Mouse (Mus musculus) heart, adult 2 months (tissue): Measurements from ENCODE around the gene Nlk. TPM values are rescaled to one million over a fixed set of nuclear protein-coding genes. Genes with fewer than 3 reads are reported as not detected.

Experiments
- DNase-seq, 2 experiments: peaks; one replicate each; pipeline ENCODE4 v3.0.0; 2021
- H3K27ac ChIP-seq: fragments of 200-600 bp; 2 replicates; pipeline ENCODE4 v1.8.1; 2022
- H3K27me3 ChIP-seq: fragments of 200-500 bp; 2 replicates; pipeline ENCODE4 v1.6.1; 2012; ENCODE audit warnings: mild to moderate bottlenecking, low read length, inconsistent platforms, mixed read lengths; ENCODE audit not compliant: control insufficient read depth, insufficient read depth
- H3K36me3 ChIP-seq: fragments of 200-500 bp; 2 replicates; pipeline ENCODE4 v1.6.1; 2012; ENCODE audit warnings: low read length, inconsistent platforms; ENCODE audit not compliant: control insufficient read depth, insufficient read depth
- H3K4me1 ChIP-seq: fragments of 200-500 bp; 2 replicates; pipeline ENCODE4 v1.6.1; 2011; ENCODE audit warnings: low read length; ENCODE audit not compliant: control insufficient read depth, insufficient read depth
- H3K4me3 ChIP-seq: fragments of 200-600 bp; 2 replicates; pipeline ENCODE4 v1.8.1; 2022
- H3K79me2 ChIP-seq: fragments of 200-500 bp; replicated peaks from 2 replicates; pipeline ENCODE4 v1.6.1; 2012; ENCODE audit warnings: mild to moderate bottlenecking, inconsistent platforms, low read length, moderate library complexity, mixed read lengths; ENCODE audit not compliant: control insufficient read depth, insufficient read depth
- H3K9ac ChIP-seq: fragments of 200-500 bp; 2 replicates; pipeline ENCODE4 v1.6.1; 2012; ENCODE audit warnings: low read depth, mild to moderate bottlenecking, control low read depth, inconsistent platforms, low read length, mixed read lengths
- CTCF ChIP-seq: fragments of 200-600 bp; IDR thresholded peaks from 2 replicates; pipeline ENCODE4 v1.8.1; 2022; ENCODE audit warnings: antibody characterized with exemption, mild to moderate bottlenecking, moderate library complexity
- EP300 ChIP-seq: fragments of 200-500 bp; IDR thresholded peaks from 2 replicates; pipeline ENCODE4 v1.6.1; 2011; ENCODE audit warnings: low read depth, low read length, control low read depth; ENCODE audit not compliant: insufficient read depth
- POLR2A ChIP-seq: fragments of 200-500 bp; IDR thresholded peaks from 2 replicates; pipeline ENCODE4 v1.6.1; 2011; ENCODE audit warnings: mild to moderate bottlenecking, low read depth, low read length, control low read depth; ENCODE audit not compliant: insufficient read depth
- WGBS: fragments of 180-500 bp; shearing (Covaris S2); methylation state at CpG from one replicate; pipeline ENCODE4 v1.1.7; 2018; 5-methylcytosine and 5-hydroxymethylcytosine counted together
- intact Hi-C: fragments of 180-260 bp; cut with DNase I; formaldehyde crosslinking; loops from one replicate; pipeline ENCODE4 v1.15.1; 2025
- long read RNA-seq: library from polyadenylated mRNA; stranded (forward); transcript quantifications from one replicate; pipeline ENCODE4 v2.0.0, GENCODE M21; 2021
- polyA plus RNA-seq: library from polyadenylated mRNA; depleted of rRNA; stranded (reverse); fragments of >200 nt; gene quantifications from 2 replicates; pipeline ENCODE4 v1.2.3, GENCODE M21; 2012; rRNA removed
- total RNA-seq, 2 experiments: library from RNA; stranded (reverse); gene quantifications; 2 replicates each; pipeline ENCODE4 v1.2.3; 2021

Gene Nlk
- total RNA-seq (10 to 100 TPM; 13.0 to 14.9 TPM), polyA plus RNA-seq (10.7 and 15.1 TPM in 2 replicates)
- long read RNA-seq, full-length matches to known transcripts, result 2 of 4 reads
- long read RNA-seq, partial matches to known transcripts, result 1 of 4 reads
- long read RNA-seq, other reads (novel, unspliced or antisense), result 1 of 4 reads

DNA sequence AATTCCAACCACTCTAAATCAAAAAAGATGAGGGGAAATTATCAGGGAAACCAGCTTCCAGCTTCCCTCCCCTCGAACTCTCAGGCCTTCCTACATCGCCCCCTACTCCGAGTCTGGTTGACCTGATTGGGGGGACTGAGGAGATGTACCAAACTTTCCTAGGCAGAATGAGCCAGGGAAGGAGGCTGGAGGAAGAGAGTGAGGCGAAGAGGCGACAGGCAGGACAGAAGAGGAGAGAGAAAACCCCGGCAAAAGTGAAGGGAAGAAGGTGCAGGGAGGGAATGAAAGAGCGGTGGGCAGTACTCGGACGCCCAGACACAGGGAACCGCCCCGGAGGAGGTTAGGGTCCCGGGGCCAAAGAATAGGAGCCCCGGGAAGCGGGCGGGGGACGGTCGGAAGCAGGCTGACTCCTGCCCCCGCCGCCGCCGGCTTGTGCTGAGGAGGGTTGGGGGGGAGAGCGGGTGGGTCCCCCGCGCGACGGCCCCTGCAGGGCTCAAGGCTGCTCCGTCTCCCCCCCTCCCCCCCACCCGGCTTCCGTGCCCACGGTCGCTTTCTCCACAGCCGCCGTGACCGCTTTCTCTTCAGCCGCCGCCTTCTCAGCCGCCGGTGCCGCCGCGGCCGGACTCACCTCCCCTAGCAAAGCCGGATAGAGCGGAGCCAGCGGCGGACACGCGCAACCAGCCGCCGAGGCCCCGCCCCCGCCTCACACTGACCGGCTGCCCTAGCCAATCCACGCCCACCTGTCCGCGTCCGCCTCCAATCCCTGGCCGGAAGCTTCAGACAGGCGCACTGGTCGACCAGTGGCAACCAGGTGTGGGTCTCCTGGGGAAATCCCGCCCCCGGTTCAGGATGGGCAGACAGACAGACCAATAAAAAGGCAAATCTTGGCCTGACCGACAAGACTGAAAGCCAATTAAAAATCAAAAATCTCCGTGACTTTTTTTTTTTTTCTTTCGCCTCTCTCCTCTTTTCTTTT lies at the start of gene Nlk:
Gene Nlk (minus strand): TSS at position 597 of the 976 bp plus-strand sequence.
- WGBS, result under 1% methylated on average over 44 of the region's 65 CpGs
- intact Hi-C loops, result loop anchor here (2.0 to 10.0 kb wide), 3 partner anchors 55 to 132 kb away; partner anchors contain the start of genes Ccnq and Lyrm9
- H3K9ac ChIP-seq, result peak within 1 kb of the TSS; percentile 74
- H3K36me3 ChIP-seq, result peaks cover 14% of the 10 kb centered on the region
- peak; percentile 99 to 100 for DNase-seq
- H3K27me3 ChIP-seq, result no peaks in the 10 kb centered on the region
- peak within 1 kb of the TSS; percentile 89 for H3K27ac ChIP-seq
- H3K4me3 ChIP-seq, result peak within 1 kb of the TSS; percentile 77
- no peak for TF ChIP-seq CTCF
- no peak for TF ChIP-seq EP300
- peak; percentile 75 for TF ChIP-seq POLR2A
- H3K4me1 ChIP-seq, result peaks cover 7% of the 10 kb centered on the region
- H3K79me2 ChIP-seq, result no peaks in the 10 kb centered on the region

DNA sequence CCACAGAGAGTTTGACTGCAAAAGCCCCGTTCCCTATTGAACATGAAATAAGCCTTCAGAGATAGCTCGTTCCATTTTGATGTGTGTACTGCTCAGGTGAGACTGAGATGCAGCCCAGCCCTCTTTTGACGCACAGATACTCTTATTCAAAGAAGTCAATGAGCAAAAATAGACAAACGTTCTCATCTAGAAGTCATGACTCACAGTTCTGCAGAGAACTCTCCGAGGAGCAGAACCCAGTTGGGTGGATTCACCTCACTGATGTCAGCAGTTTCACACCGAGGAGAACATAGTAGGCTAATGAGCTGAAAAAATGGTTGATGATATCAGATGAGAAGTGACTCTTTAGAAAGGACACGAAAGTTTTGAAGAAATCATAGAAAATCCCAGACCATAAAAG lies 49.1 kb upstream of the Nlk start:
- Histone ChIP-seq H3K27me3 (no peaks in the 10 kb centered on the region), H3K27ac (no peak overlapping the region), H3K4me1 (no peaks in the 10 kb centered on the region), H3K79me2 (no peaks in the 10 kb centered on the region), H3K4me3 (no peak overlapping the region), H3K36me3 (no peaks in the 10 kb centered on the region), H3K9ac (no peak overlapping the region)
- TF ChIP-seq EP300 (no peak), CTCF (no peak), POLR2A (no peak)
- intact Hi-C loops, result no loop called here
- 69% methylated on average over 7 of the region's 7 CpGs for WGBS
- no peak for DNase-seq

DNA sequence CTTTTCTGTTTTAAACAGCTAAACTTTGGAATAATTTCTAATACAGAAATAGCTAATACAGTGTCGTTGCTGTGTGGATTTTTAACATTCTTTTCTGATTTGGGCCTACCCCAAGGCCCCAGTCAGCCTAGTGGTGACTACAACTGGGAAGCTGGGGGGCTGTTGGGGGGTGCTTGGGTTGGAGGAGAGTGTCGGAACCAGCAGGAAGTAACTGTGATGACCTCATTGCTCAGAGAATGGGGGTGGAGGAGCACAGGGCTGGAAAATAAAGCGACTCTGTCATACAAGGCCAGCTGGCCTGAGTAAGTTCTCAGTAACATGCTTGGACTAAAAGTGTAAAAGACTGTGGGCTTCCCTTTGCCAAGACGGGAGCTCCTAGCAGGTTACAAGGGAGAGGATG lies 48.3 kb upstream of the Nlk start:
- DNase-seq, result peak; percentile 11 to 18
- H3K9ac ChIP-seq, result no peak overlapping the region
- H3K4me1 ChIP-seq, result no peaks in the 10 kb centered on the region
- no peaks in the 10 kb centered on the region for H3K36me3 ChIP-seq
- 22% methylated on average over 4 of the region's 4 CpGs for WGBS
- peak overlapping the region; percentile 28; the same call in 1 of the 2 replicates for H3K27ac ChIP-seq
- intact Hi-C loops, result no loop called here
- no peak for TF ChIP-seq EP300
- TF ChIP-seq POLR2A, result no peak
- TF ChIP-seq CTCF, result no peak
- no peaks in the 10 kb centered on the region for H3K27me3 ChIP-seq
- no peak overlapping the region for H3K4me3 ChIP-seq
- no peaks in the 10 kb centered on the region for H3K79me2 ChIP-seq

DNA sequence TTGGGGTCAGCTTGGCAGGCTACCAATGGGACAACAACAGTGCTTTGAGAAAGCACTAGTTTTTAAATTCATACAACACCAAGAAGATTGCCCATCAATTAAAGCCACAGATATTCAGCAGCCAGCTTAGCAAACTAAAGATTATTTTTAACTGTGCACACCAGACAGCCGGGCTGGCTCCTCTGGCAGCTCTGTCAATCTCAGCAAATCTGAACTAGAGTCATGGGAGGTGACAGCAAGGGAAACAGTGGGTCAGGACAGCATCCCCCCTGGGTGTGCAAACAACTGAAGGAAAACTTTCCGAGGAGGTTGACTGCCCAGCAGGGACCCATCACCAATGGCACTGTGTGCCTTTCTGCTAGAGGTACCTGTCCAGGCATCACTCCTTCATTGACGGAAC lies 45.3 kb upstream of the Nlk start:
- intact Hi-C loops, result no loop called here

DNA sequence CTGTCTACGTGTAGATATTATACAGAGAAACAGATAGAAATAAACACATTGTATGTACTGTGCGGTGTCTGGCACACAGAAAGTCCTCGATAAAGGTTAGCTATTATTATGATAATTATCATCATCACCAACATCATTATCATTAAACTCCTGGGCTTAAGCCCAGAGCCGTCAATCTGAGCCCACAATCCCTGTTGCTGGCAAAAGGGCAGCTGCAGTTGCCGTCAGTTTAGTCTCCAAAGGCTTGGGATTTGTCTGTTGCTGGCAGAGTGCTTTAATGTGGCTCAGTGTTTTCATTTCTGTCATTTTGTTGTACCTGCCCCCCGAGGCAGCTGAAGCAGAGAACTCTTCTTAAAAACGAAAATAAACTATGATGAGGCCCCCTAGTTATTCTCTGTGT lies 44.8 kb upstream of the Nlk start:
- H3K79me2 ChIP-seq, result no peaks in the 10 kb centered on the region
- H3K27ac ChIP-seq, result no peak overlapping the region
- intact Hi-C loops, result no loop called here
- TF ChIP-seq EP300 (no peak), CTCF (no peak), POLR2A (no peak)
- DNase-seq, result no peak
- no peak overlapping the region for H3K9ac ChIP-seq
- 55% methylated on average over 7 of the region's 7 CpGs for WGBS
- H3K4me1 ChIP-seq, result no peaks in the 10 kb centered on the region
- H3K27me3 ChIP-seq, result no peaks in the 10 kb centered on the region
- no peaks in the 10 kb centered on the region for H3K36me3 ChIP-seq
- no peak overlapping the region for H3K4me3 ChIP-seq

More for the DNA sequence above, 45.3 kb upstream of the Nlk start:
- Histone ChIP-seq H3K36me3 (no peaks in the 10 kb centered on the region), H3K79me2 (no peaks in the 10 kb centered on the region), H3K4me1 (no peaks in the 10 kb centered on the region), H3K27ac (no peak overlapping the region), H3K4me3 (no peak overlapping the region), H3K9ac (no peak overlapping the region), H3K27me3 (no peaks in the 10 kb centered on the region)
- no peak for DNase-seq
- TF ChIP-seq EP300, result no peak
- TF ChIP-seq CTCF, result no peak
- TF ChIP-seq POLR2A, result no peak
- 57% methylated on average over 3 of the region's 3 CpGs for WGBS

DNA sequence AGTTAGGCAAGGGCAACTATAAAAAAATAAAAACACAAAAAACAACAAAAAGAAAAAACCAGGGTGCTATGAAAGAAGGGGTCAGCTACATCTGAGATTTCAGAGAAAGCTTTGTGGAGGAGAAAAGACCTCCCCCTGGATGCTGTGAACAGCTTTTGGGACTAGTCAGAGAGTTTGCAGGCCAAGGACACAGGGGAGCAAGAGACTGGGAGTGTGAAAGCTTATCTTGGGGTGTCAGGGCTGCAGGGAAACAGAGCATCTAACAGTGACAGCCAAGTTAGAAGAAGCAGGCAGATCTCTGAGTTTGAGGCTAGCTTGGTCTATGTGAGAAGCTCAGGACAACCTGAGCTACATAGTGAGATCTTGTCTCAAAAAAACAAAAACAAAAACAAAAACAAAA lies 42.2 kb upstream of the Nlk start:
- Histone ChIP-seq H3K27me3 (no peaks in the 10 kb centered on the region), H3K79me2 (no peaks in the 10 kb centered on the region), H3K4me1 (no peaks in the 10 kb centered on the region), H3K4me3 (no peak overlapping the region), H3K9ac (no peak overlapping the region), H3K36me3 (no peaks in the 10 kb centered on the region), H3K27ac (no peak overlapping the region)
- intact Hi-C loops, result no loop called here
- TF ChIP-seq EP300 (no peak), POLR2A (no peak), CTCF (no peak)
- no peak for DNase-seq
